Mouse (Mus musculus) midbrain, embryonic 11.5 days (tissue): ENCODE measurements around the gene Tmem186. TPM values are rescaled to one million over a fixed set of nuclear protein-coding genes. Genes with fewer than 3 reads are reported as not detected.

ENCODE experiments used
- ATAC-seq: fragments of 200-750 bp; cut with Nextera tagmentation; 2 replicates; pipeline ENCODE4 v1.8.0; 2017; ENCODE audit warnings: moderate TSS enrichment, moderate library complexity; ENCODE audit not compliant: low FRiP score
- DNase-seq: peaks from one replicate; pipeline ENCODE4 v3.0.0; 2015; ENCODE audit warnings: low spot score; ENCODE audit errors: missing footprints
- H3K27ac ChIP-seq: fragments of 300-500 bp; sonication (generic); 2 replicates; pipeline ENCODE4 v1.5.1; 2014; ENCODE audit warnings: low read depth, low read length
- H3K27me3 ChIP-seq: fragments of 300-500 bp; sonication (generic); 2 replicates; pipeline ENCODE4 v1.6.1; 2014; ENCODE audit warnings: mild to moderate bottlenecking, low read length, moderate library complexity, mixed read lengths; ENCODE audit not compliant: control insufficient read depth, insufficient read depth
- H3K36me3 ChIP-seq: fragments of 300-500 bp; sonication (generic); 2 replicates; pipeline ENCODE4 v1.6.1; 2014; ENCODE audit warnings: mild to moderate bottlenecking, low read length, moderate library complexity, mixed read lengths; ENCODE audit not compliant: control insufficient read depth, insufficient read depth
- H3K4me1 ChIP-seq: fragments of 300-500 bp; sonication (generic); 2 replicates; pipeline ENCODE4 v1.6.1; 2014; ENCODE audit warnings: low read length; ENCODE audit not compliant: control insufficient read depth, insufficient read depth
- H3K4me2 ChIP-seq: fragments of 300-500 bp; sonication (generic); 2 replicates; pipeline ENCODE4 v1.6.1; 2014; ENCODE audit warnings: mild to moderate bottlenecking, moderate library complexity
- H3K4me3 ChIP-seq: fragments of 300-500 bp; sonication (generic); 2 replicates; pipeline ENCODE4 v1.5.1; 2014; ENCODE audit warnings: low read depth, low read length
- H3K9ac ChIP-seq: fragments of 300-500 bp; sonication (generic); 2 replicates; pipeline ENCODE4 v1.6.1; 2014; ENCODE audit warnings: low read length
- H3K9me3 ChIP-seq: fragments of 300-500 bp; sonication (generic); 2 replicates; pipeline ENCODE4 v1.6.1; 2016; ENCODE audit warnings: low read length; ENCODE audit not compliant: control insufficient read depth
- WGBS: fragments of 180-500 bp; shearing (Covaris S2); extraction: QIAGEN DNeasy Blood & Tissue Kit; methylation state at CpG from one replicate; pipeline ENCODE4 v1.1.7; 2014; 5-methylcytosine and 5-hydroxymethylcytosine counted together
- polyA plus RNA-seq: library from polyadenylated mRNA; unstranded; fragments of >200 nt; fragmentation: Nextera tagmentation; extraction: Ambion mirVana; gene quantifications from 2 replicates; pipeline ENCODE4 v1.2.1, GENCODE M21; 2014

Tmem186 gene
- polyA plus RNA-seq: 19.0 and 23.1 TPM in 2 replicates

- H3K9ac ChIP-seq: peak within 1 kb of the TSS; percentile 92
- H3K27ac ChIP-seq: peak within 1 kb of the TSS; percentile 74
- no peaks in the 10 kb centered on the region for H3K36me3 ChIP-seq
- H3K9me3 ChIP-seq: no peaks in the 10 kb centered on the region
- ATAC-seq (peak; percentile 91), DNase-seq (peak; percentile 98)
- peak within 1 kb of the TSS; percentile 87 for H3K4me2 ChIP-seq
- H3K27me3 ChIP-seq: no peaks in the 10 kb centered on the region
- peak within 1 kb of the TSS; percentile 60 for H3K4me3 ChIP-seq
- peaks cover 12% of the 10 kb centered on the region for H3K4me1 ChIP-seq
- under 1% methylated on average over 59 of the region's 59 CpGs for WGBS
Measured at GRCm38 (mm10) chr16:8637217-8638051, at the start of gene Tmem186, which contains the start of gene Pmm2. TSS of gene Tmem186 (minus strand) at chr16:8637712. TSS of gene Pmm2 (plus strand) at chr16:8637674.

- ATAC-seq: peak; percentile 36; the same call in 1 of the 2 replicates
- no peak overlapping the region for H3K9ac ChIP-seq
- no peaks in the 10 kb centered on the region for H3K4me1 ChIP-seq
Measured at GRCm38 (mm10) chr16:8686871-8687535, 49.5 kb upstream of the Tmem186 start.

GRCm38 (mm10) chr16:8686121-8686870 lies 48.8 kb upstream of the Tmem186 start:
- H3K9ac ChIP-seq: no peak overlapping the region

More at GRCm38 (mm10) chr16:8686871-8687535, 49.5 kb upstream of the Tmem186 start:
- peaks cover 20% of the 10 kb centered on the region for H3K36me3 ChIP-seq
- H3K4me3 ChIP-seq: no peak overlapping the region
- no peak overlapping the region for H3K27ac ChIP-seq
- no peak overlapping the region for H3K4me2 ChIP-seq
- H3K27me3 ChIP-seq: no peaks in the 10 kb centered on the region
- WGBS: 88% methylated on average over 11 of the region's 11 CpGs
- H3K9me3 ChIP-seq: no peaks in the 10 kb centered on the region
- DNase-seq: no peak

GRCm38 (mm10) chr16:8685087-8685486 lies 47.6 kb upstream of the Tmem186 start:
- H3K9ac ChIP-seq: no peak overlapping the region
- H3K36me3 ChIP-seq: peaks cover 4% of the 10 kb centered on the region; the same call in 1 of the 2 replicates
- H3K4me1 ChIP-seq: no peaks in the 10 kb centered on the region
- no peak for ATAC-seq
- WGBS: 96% methylated on average over 4 of the region's 4 CpGs
- DNase-seq: no peak
- H3K9me3 ChIP-seq: no peaks in the 10 kb centered on the region
- no peak overlapping the region for H3K4me3 ChIP-seq
- H3K27ac ChIP-seq: no peak overlapping the region
- no peak overlapping the region for H3K4me2 ChIP-seq
- no peaks in the 10 kb centered on the region for H3K27me3 ChIP-seq

More at GRCm38 (mm10) chr16:8686121-8686870, 48.8 kb upstream of the Tmem186 start:
- 53% methylated on average over 7 of the region's 7 CpGs for WGBS
- Histone ChIP-seq H3K27ac (no peak overlapping the region), H3K4me1 (no peaks in the 10 kb centered on the region), H3K4me3 (no peak overlapping the region), H3K9me3 (no peaks in the 10 kb centered on the region), H3K27me3 (no peaks in the 10 kb centered on the region), H3K4me2 (no peak overlapping the region), H3K36me3 (peaks cover 15% of the 10 kb centered on the region)
- DNase-seq (peak; percentile 97), ATAC-seq (peak; percentile 66)

- Histone ChIP-seq H3K27me3 (no peaks in the 10 kb centered on the region), H3K9me3 (no peaks in the 10 kb centered on the region), H3K4me2 (no peak within 1 kb of the TSS), H3K4me1 (no peaks in the 10 kb centered on the region), H3K4me3 (no peak within 1 kb of the TSS), H3K9ac (no peak within 1 kb of the TSS), H3K36me3 (no peaks in the 10 kb centered on the region), H3K27ac (no peak within 1 kb of the TSS)
- WGBS: 78% methylated on average over 5 of the region's 5 CpGs
- ATAC-seq: no peak
- DNase-seq: no peak
Measured at GRCm38 (mm10) chr16:8680470-8680869, 43.0 kb upstream of the Tmem186 start, which contains the start of gene Gm5767. TSS of gene Gm5767 (plus strand) at chr16:8680770.

- Histone ChIP-seq H3K27ac (no peak overlapping the region), H3K4me1 (no peaks in the 10 kb centered on the region), H3K36me3 (no peaks in the 10 kb centered on the region), H3K4me3 (no peak overlapping the region), H3K4me2 (no peak overlapping the region), H3K27me3 (no peaks in the 10 kb centered on the region), H3K9me3 (no peaks in the 10 kb centered on the region), H3K9ac (no peak overlapping the region)
- no peak for ATAC-seq
- WGBS: 93% methylated on average over 3 of the region's 3 CpGs
- DNase-seq: no peak
Measured at GRCm38 (mm10) chr16:8679780-8680179, 42.3 kb upstream of the Tmem186 start.

- no peak for ATAC-seq
- no peak for DNase-seq
- H3K4me1 ChIP-seq: no peaks in the 10 kb centered on the region
- H3K4me3 ChIP-seq: no peak overlapping the region
- no peak overlapping the region for H3K9ac ChIP-seq
- H3K27ac ChIP-seq: no peak overlapping the region
- no peaks in the 10 kb centered on the region for H3K9me3 ChIP-seq
- no peak overlapping the region for H3K4me2 ChIP-seq
- WGBS: 90% methylated on average over 4 of the region's 4 CpGs
- no peaks in the 10 kb centered on the region for H3K36me3 ChIP-seq
- H3K27me3 ChIP-seq: peaks cover 4% of the 10 kb centered on the region; the same call in 1 of the 2 replicates
Measured at GRCm38 (mm10) chr16:8678676-8679075, 41.2 kb upstream of the Tmem186 start.

- no peak for ATAC-seq
- no peak overlapping the region for H3K9ac ChIP-seq
- no peaks in the 10 kb centered on the region for H3K4me1 ChIP-seq
- 57% methylated on average over 5 of the region's 5 CpGs for WGBS
- H3K9me3 ChIP-seq: no peaks in the 10 kb centered on the region
- no peak overlapping the region for H3K4me3 ChIP-seq
- no peaks in the 10 kb centered on the region for H3K36me3 ChIP-seq
- no peak overlapping the region for H3K27ac ChIP-seq
- H3K4me2 ChIP-seq: no peak overlapping the region
- H3K27me3 ChIP-seq: peaks cover 10% of the 10 kb centered on the region
- no peak for DNase-seq
Measured at GRCm38 (mm10) chr16:8678035-8678434, 40.5 kb upstream of the Tmem186 start.
